Mouse (Mus musculus): ENCODE data around the gene Ldlrad2. TPM values are rescaled to one million over a fixed set of nuclear protein-coding genes. Genes with fewer than 3 reads are reported as not detected.
"Not testable (repeated sequence)": the region's sequence is repeated elsewhere in the genome, so short reads cannot be mapped to it uniquely, and the experiment has no call there.

The Ldlrad2 gene
- total RNA-seq (2021): not detected
- long read RNA-seq, experiment 1: 0 reads
- long read RNA-seq, experiment 2, partial matches to known transcripts: 0 of 1 reads
- long read RNA-seq, experiment 2, other reads (novel, unspliced or antisense): 1 of 1 reads

GRCm38 (mm10) chr4:137574469-137574868 lies at the start of gene Ldlrad2:
Gene Ldlrad2, minus strand, starts transcription at chr4:137574569.
- no peak for DNase-seq

- DNase-seq: no peak
These were observed 48.5 kb upstream of the Ldlrad2 start for GRCm38 (mm10) chr4:137622847-137623246.

GRCm38 (mm10) chr4:137610256-137610655 lies 35.9 kb upstream of the Ldlrad2 start:
- no peak for DNase-seq

GRCm38 (mm10) chr4:137609702-137610101 lies 35.3 kb upstream of the Ldlrad2 start:
- DNase-seq: no peak

- DNase-seq: no peak
These were observed 34.9 kb upstream of the Ldlrad2 start for GRCm38 (mm10) chr4:137609281-137609680.

- DNase-seq: no peak
These were observed 32.7 kb upstream of the Ldlrad2 start for GRCm38 (mm10) chr4:137607023-137607422.

GRCm38 (mm10) chr4:137603449-137604171 lies 29.2 kb upstream of the Ldlrad2 start:
- DNase-seq: no peak

GRCm38 (mm10) chr4:137598577-137598976 lies 24.2 kb upstream of the Ldlrad2 start:
- no peak for DNase-seq

- no peak for DNase-seq
These were observed 22.8 kb upstream of the Ldlrad2 start for GRCm38 (mm10) chr4:137597098-137597630.

- DNase-seq: peak; percentile 47 to 53
These were observed 20.3 kb upstream of the Ldlrad2 start for GRCm38 (mm10) chr4:137594496-137595270.

- peak; percentile 100 for DNase-seq
These were observed 19.5 kb upstream of the Ldlrad2 start, which contains the start of gene Usp48 for GRCm38 (mm10) chr4:137593601-137594495. Gene Usp48, plus strand, starts transcription at chr4:137593755.

GRCm38 (mm10) chr4:137590961-137591360 lies 16.6 kb upstream of the Ldlrad2 start:
- DNase-seq: peak in 1 of 2 experiments; percentile 44

- DNase-seq: no peak
These were observed 15.2 kb upstream of the Ldlrad2 start for GRCm38 (mm10) chr4:137589586-137589985.

GRCm38 (mm10) chr4:137589095-137589494 lies 14.7 kb upstream of the Ldlrad2 start:
- DNase-seq: not testable (repeated sequence)

GRCm38 (mm10) chr4:137581815-137582214 lies 7.4 kb upstream of the Ldlrad2 start:
- DNase-seq: peak; percentile 75 to 83

- DNase-seq: no peak
These were observed 5.9 kb upstream of the Ldlrad2 start for GRCm38 (mm10) chr4:137580299-137580698.

GRCm38 (mm10) chr4:137579789-137580188 lies 5.4 kb upstream of the Ldlrad2 start:
- DNase-seq: no peak

GRCm38 (mm10) chr4:137578181-137578845 lies 3.9 kb upstream of the Ldlrad2 start:
- peak; percentile 66 to 75 for DNase-seq

GRCm38 (mm10) chr4:137577486-137577885 lies 3.1 kb upstream of the Ldlrad2 start:
- no peak for DNase-seq

GRCm38 (mm10) chr4:137569873-137570272 lies 4.5 kb downstream of the Ldlrad2 start:
- DNase-seq: no peak

GRCm38 (mm10) chr4:137556673-137557210 lies 17.6 kb downstream of the Ldlrad2 start:
- DNase-seq: no peak

Data from adrenal gland, postnatal 36 days (tissue).